Mouse (Mus musculus): ENCODE data around the gene Dgki. TPM values are rescaled to one million over a fixed set of nuclear protein-coding genes. Genes with fewer than 3 reads are reported as not detected.
A peak's percentile ranks its signal among the peaks of the same experiment; 100 is the strongest.

Gene Dgki
- polyA plus RNA-seq, 1 experiment from 2014 or later, result 1.0 TPM

DNA sequence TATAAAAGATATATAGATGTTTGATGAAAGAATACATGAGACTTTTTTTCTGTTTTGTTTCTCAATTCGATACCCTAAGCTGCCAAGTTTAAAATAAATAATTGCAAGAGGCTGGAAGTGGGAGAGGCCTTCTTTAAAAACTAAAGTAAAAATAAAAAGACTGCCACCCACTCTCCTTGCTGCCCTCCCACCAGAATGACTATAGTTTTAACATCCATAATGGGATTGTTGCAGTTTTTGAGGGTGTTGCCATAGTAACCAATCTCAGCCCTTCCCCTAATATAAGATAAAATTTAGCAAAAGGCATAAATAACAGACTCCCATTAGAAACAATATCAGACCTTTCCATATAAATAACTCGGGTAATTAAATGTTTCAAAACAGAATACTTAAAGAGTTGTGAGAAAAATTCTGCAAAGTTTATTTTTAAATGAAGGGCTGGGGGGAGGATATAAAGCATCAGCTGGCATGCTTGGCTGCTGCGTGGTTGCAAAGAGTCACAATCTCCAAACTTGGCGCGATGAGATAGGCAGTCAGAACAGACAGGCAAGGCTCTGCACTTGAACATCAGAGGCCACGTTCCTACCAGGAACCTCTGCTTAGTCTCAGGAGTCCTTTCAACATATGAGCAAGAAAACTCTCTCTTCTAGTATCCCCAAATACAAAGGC is 57.8 kb downstream of the Dgki start:
- DNase-seq (ENCODE audit: low spot score) (no peak), ATAC-seq (ENCODE audit: low read depth) (no peak)
- Histone ChIP-seq H3K4me3 (ENCODE audit: low read depth, low read length) (no peak overlapping the region), H3K9me3 (ENCODE audit: control insufficient read depth, low read length) (no peaks in the 10 kb centered on the region), H3K27ac (replicated peaks; ENCODE audit: low read depth, low read length) (no peak overlapping the region), H3K4me2 (ENCODE audit: low read depth, low read length) (no peak overlapping the region), H3K27me3 (replicated peaks; ENCODE audit: control insufficient read depth, insufficient read depth, low read length) (no peaks in the 10 kb centered on the region), H3K36me3 (ENCODE audit: control insufficient read depth, insufficient read depth, low read length) (no peaks in the 10 kb centered on the region), H3K4me1 (ENCODE audit: control insufficient read depth, insufficient read depth, low read length) (no peaks in the 10 kb centered on the region), H3K9ac (ENCODE audit: low read depth, low read length) (no peak overlapping the region)
- 82% methylated on average over 6 of the region's 6 CpGs for WGBS

DNA sequence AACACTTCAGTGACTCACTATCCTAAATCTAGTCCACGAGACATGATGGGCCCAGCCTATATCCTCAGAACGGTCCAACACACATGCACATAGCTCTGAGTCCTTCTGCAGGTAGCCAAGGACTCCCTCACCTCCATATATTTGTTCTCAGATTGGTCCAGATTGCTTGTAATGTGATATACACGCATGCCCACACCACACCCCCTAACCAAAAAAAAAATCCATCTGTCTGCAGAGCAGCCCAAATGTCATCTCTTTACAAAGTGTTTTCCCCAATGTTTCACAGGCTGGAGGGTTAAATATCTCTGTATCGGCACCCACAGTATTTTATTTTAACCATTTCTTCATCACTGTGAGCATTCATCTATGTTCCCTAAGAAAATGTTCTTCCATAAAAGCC is 58.5 kb downstream of the Dgki start:
- Histone ChIP-seq H3K4me3 (ENCODE audit: low read depth, low read length) (no peak overlapping the region), H3K4me1 (ENCODE audit: control insufficient read depth, insufficient read depth, low read length) (no peaks in the 10 kb centered on the region), H3K9ac (ENCODE audit: low read depth, low read length) (no peak overlapping the region), H3K27ac (replicated peaks; ENCODE audit: low read depth, low read length) (no peak overlapping the region), H3K27me3 (replicated peaks; ENCODE audit: control insufficient read depth, insufficient read depth, low read length) (no peaks in the 10 kb centered on the region), H3K4me2 (ENCODE audit: low read depth, low read length) (no peak overlapping the region), H3K36me3 (ENCODE audit: control insufficient read depth, insufficient read depth, low read length) (no peaks in the 10 kb centered on the region), H3K9me3 (ENCODE audit: control insufficient read depth, low read length) (no peaks in the 10 kb centered on the region)
- ATAC-seq (ENCODE audit: low read depth) (no peak), DNase-seq (ENCODE audit: low spot score) (no peak)
- WGBS, result 77% methylated on average over 4 of the region's 4 CpGs

- no peak overlapping the region for H3K4me3 ChIP-seq (ENCODE audit: low read depth, low read length)
- H3K4me1 ChIP-seq (ENCODE audit: control insufficient read depth, insufficient read depth, low read length), result no peaks in the 10 kb centered on the region
- H3K9ac ChIP-seq (ENCODE audit: low read depth, low read length), result no peak overlapping the region
- H3K27me3 ChIP-seq (replicated peaks; ENCODE audit: control insufficient read depth, insufficient read depth, low read length), result no peaks in the 10 kb centered on the region
- ATAC-seq (ENCODE audit: low read depth) (no peak), DNase-seq (ENCODE audit: low spot score) (no peak)
- H3K9me3 ChIP-seq (ENCODE audit: control insufficient read depth, low read length), result no peaks in the 10 kb centered on the region
- H3K36me3 ChIP-seq (ENCODE audit: control insufficient read depth, insufficient read depth, low read length), result no peaks in the 10 kb centered on the region
- H3K4me2 ChIP-seq (ENCODE audit: low read depth, low read length), result no peak overlapping the region
- H3K27ac ChIP-seq (replicated peaks; ENCODE audit: low read depth, low read length), result no peak overlapping the region
- WGBS, result 61% methylated on average over 7 of the region's 7 CpGs
Observed at GRCm38 (mm10) chr6:37240140-37240539, 59.8 kb downstream of the Dgki start.

GRCm38 (mm10) chr6:37236893-37237292 is 63.1 kb downstream of the Dgki start:
- Histone ChIP-seq H3K9ac (ENCODE audit: low read depth, low read length) (no peak overlapping the region), H3K4me3 (ENCODE audit: low read depth, low read length) (no peak overlapping the region), H3K4me2 (ENCODE audit: low read depth, low read length) (no peak overlapping the region), H3K36me3 (ENCODE audit: control insufficient read depth, insufficient read depth, low read length) (no peaks in the 10 kb centered on the region), H3K27me3 (replicated peaks; ENCODE audit: control insufficient read depth, insufficient read depth, low read length) (no peaks in the 10 kb centered on the region), H3K9me3 (ENCODE audit: control insufficient read depth, low read length) (no peaks in the 10 kb centered on the region), H3K4me1 (ENCODE audit: control insufficient read depth, insufficient read depth, low read length) (no peaks in the 10 kb centered on the region), H3K27ac (replicated peaks; ENCODE audit: low read depth, low read length) (no peak overlapping the region)
- ATAC-seq (ENCODE audit: low read depth), result no peak
- WGBS, result 60% methylated on average over 2 of the region's 2 CpGs
- no peak for DNase-seq (ENCODE audit: low spot score)

GRCm38 (mm10) chr6:37231148-37231547 is 68.8 kb downstream of the Dgki start:
- ATAC-seq (ENCODE audit: low read depth) (no peak), DNase-seq (ENCODE audit: low spot score) (no peak)
- Histone ChIP-seq H3K27ac (replicated peaks; ENCODE audit: low read depth, low read length) (no peak overlapping the region), H3K4me2 (ENCODE audit: low read depth, low read length) (no peak overlapping the region), H3K36me3 (ENCODE audit: control insufficient read depth, insufficient read depth, low read length) (no peaks in the 10 kb centered on the region), H3K4me1 (ENCODE audit: control insufficient read depth, insufficient read depth, low read length) (no peaks in the 10 kb centered on the region), H3K4me3 (ENCODE audit: low read depth, low read length) (no peak overlapping the region), H3K27me3 (replicated peaks; ENCODE audit: control insufficient read depth, insufficient read depth, low read length) (no peaks in the 10 kb centered on the region), H3K9ac (ENCODE audit: low read depth, low read length) (no peak overlapping the region), H3K9me3 (ENCODE audit: control insufficient read depth, low read length) (no peaks in the 10 kb centered on the region)
- 55% methylated on average over 6 of the region's 6 CpGs for WGBS

DNA sequence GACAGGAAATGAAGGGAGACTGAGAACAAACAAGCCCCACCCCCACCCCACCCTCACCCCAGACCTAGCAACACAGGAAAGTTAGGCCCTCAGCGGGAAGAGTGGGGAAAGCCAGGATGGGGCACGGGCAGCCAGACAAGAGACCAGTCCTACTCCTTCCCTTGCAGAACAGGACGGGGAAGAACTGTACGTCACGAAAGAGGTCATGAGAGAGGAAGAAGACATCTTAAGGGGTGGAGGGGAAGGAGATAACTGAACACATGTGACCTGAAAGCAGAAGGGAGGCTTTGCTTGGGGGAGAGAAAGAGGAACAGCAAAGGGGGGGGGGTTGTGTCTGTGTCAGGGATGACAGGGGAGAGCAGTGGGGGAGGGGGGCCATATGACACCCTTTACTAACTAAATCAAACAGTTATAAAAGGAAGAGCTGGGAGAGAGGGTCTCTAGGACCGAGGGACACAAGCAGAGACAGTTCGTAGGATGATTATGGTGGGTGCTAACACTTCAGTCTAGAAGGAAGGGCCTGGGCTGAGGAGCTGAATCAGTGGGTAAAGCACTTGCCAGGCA is 77.0 kb downstream of the Dgki start:
- no peak for ATAC-seq (ENCODE audit: low read depth)
- Histone ChIP-seq H3K9me3 (ENCODE audit: control insufficient read depth, low read length) (no peaks in the 10 kb centered on the region), H3K4me3 (ENCODE audit: low read depth, low read length) (no peak overlapping the region), H3K4me2 (ENCODE audit: low read depth, low read length) (no peak overlapping the region), H3K27ac (replicated peaks; ENCODE audit: low read depth, low read length) (no peak overlapping the region), H3K27me3 (replicated peaks; ENCODE audit: control insufficient read depth, insufficient read depth, low read length) (no peaks in the 10 kb centered on the region), H3K36me3 (ENCODE audit: control insufficient read depth, insufficient read depth, low read length) (no peaks in the 10 kb centered on the region), H3K4me1 (ENCODE audit: control insufficient read depth, insufficient read depth, low read length) (peaks cover 11% of the 10 kb centered on the region), H3K9ac (ENCODE audit: low read depth, low read length) (no peak overlapping the region)
- no peak for DNase-seq (ENCODE audit: low spot score)
- WGBS, result 41% methylated on average over 7 of the region's 7 CpGs

DNA sequence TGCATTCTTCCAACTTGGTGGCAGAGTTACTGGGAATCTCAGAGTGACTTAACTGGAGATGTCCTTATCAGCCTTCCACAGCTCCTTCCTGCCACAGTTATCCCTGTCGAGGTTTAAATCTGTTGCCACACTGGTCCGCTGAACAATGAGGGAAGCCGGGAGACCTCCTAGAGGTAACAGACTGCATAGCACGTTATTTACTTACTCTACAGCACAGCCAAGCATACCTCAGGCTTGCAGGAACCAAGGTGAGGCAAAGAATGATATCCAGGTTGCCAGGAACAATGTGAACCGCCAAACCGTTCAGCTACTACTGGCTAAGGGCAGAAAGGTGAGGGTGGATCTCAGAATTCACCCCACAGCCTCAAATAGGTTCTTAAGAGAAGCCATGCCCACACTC is 78.0 kb downstream of the Dgki start:
- Histone ChIP-seq H3K4me3 (ENCODE audit: low read depth, low read length) (no peak overlapping the region), H3K27me3 (replicated peaks; ENCODE audit: control insufficient read depth, insufficient read depth, low read length) (no peaks in the 10 kb centered on the region), H3K4me1 (ENCODE audit: control insufficient read depth, insufficient read depth, low read length) (peaks cover 13% of the 10 kb centered on the region), H3K36me3 (ENCODE audit: control insufficient read depth, insufficient read depth, low read length) (no peaks in the 10 kb centered on the region), H3K9ac (ENCODE audit: low read depth, low read length) (no peak overlapping the region), H3K27ac (replicated peaks; ENCODE audit: low read depth, low read length) (no peak overlapping the region), H3K4me2 (ENCODE audit: low read depth, low read length) (no peak overlapping the region), H3K9me3 (ENCODE audit: control insufficient read depth, low read length) (no peaks in the 10 kb centered on the region)
- DNase-seq (ENCODE audit: low spot score) (no peak), ATAC-seq (ENCODE audit: low read depth) (no peak)
- 57% methylated on average over 6 of the region's 6 CpGs for WGBS

DNA sequence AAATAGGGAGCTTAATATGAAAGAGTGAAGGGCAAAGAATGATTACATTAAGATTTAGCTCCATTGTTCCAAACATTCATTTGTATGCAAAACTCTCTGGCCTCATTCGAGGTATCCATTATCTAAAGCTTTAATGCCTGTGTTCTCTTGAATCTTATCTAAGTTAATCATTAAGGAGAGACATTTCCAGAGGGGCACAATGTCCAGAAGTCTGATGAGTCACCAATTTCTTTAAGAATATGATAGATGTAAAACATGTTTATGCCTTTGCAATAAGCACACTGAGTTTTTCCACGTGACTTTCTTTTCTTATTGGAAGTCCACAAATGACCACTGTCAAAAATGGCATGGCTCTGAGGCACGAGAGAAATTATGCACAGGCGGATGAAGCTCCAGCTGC is 80.9 kb downstream of the Dgki start:
- Histone ChIP-seq H3K4me2 (ENCODE audit: low read depth, low read length) (no peak overlapping the region), H3K9me3 (ENCODE audit: control insufficient read depth, low read length) (no peaks in the 10 kb centered on the region), H3K9ac (ENCODE audit: low read depth, low read length) (no peak overlapping the region), H3K27me3 (replicated peaks; ENCODE audit: control insufficient read depth, insufficient read depth, low read length) (no peaks in the 10 kb centered on the region), H3K4me3 (ENCODE audit: low read depth, low read length) (no peak overlapping the region), H3K36me3 (ENCODE audit: control insufficient read depth, insufficient read depth, low read length) (no peaks in the 10 kb centered on the region), H3K4me1 (ENCODE audit: control insufficient read depth, insufficient read depth, low read length) (peaks cover 28% of the 10 kb centered on the region), H3K27ac (replicated peaks; ENCODE audit: low read depth, low read length) (no peak overlapping the region)
- WGBS, result 52% methylated on average over 4 of the region's 4 CpGs
- ATAC-seq (ENCODE audit: low read depth) (no peak), DNase-seq (ENCODE audit: low spot score) (no peak)

- DNase-seq (ENCODE audit: low spot score) (peak; percentile 91), ATAC-seq (ENCODE audit: low read depth) (peak; percentile 81)
- peak overlapping the region; percentile 60; the same call in 1 of the 2 replicates for H3K27ac ChIP-seq (replicated peaks; ENCODE audit: low read depth, low read length)
Observed at GRCm38 (mm10) chr6:37216342-37216763, 83.6 kb downstream of the Dgki start.

More at GRCm38 (mm10) chr6:37216342-37216763, 83.6 kb downstream of the Dgki start:
- WGBS, result 35% methylated on average over 4 of the region's 4 CpGs
- H3K36me3 ChIP-seq (ENCODE audit: control insufficient read depth, insufficient read depth, low read length), result no peaks in the 10 kb centered on the region
- H3K9ac ChIP-seq (ENCODE audit: low read depth, low read length), result no peak overlapping the region
- no peak overlapping the region for H3K4me3 ChIP-seq (ENCODE audit: low read depth, low read length)
- H3K4me1 ChIP-seq (ENCODE audit: control insufficient read depth, insufficient read depth, low read length), result peaks cover 41% of the 10 kb centered on the region
- 0 out of 2 replicates have a peak overlapping the region, but pooled peaks have one; percentile 12 for H3K4me2 ChIP-seq (ENCODE audit: low read depth, low read length)
- H3K27me3 ChIP-seq (replicated peaks; ENCODE audit: control insufficient read depth, insufficient read depth, low read length), result no peaks in the 10 kb centered on the region
- no peaks in the 10 kb centered on the region for H3K9me3 ChIP-seq (ENCODE audit: control insufficient read depth, low read length)
